Mouse (Mus musculus) bone marrow macrophage, adult 2 months (primary cell): ENCODE data around the gene Cyp2c69.
"Not testable (repeated sequence)": the region's sequence is repeated elsewhere in the genome, so short reads cannot be mapped to it uniquely, and the experiment has no call there.

Experiments used
- CTCF ChIP-seq: IDR thresholded peaks from 2 replicates; pipeline ENCODE4 v1.5.1; 2012; ENCODE audit warnings: low read depth, mild to moderate bottlenecking, low read length, moderate library complexity
- POLR2A ChIP-seq: IDR thresholded peaks from 2 replicates; pipeline ENCODE4 v1.6.1; 2012; ENCODE audit warnings: mild to moderate bottlenecking, low read depth, low read length, borderline replicate concordance

DNA sequence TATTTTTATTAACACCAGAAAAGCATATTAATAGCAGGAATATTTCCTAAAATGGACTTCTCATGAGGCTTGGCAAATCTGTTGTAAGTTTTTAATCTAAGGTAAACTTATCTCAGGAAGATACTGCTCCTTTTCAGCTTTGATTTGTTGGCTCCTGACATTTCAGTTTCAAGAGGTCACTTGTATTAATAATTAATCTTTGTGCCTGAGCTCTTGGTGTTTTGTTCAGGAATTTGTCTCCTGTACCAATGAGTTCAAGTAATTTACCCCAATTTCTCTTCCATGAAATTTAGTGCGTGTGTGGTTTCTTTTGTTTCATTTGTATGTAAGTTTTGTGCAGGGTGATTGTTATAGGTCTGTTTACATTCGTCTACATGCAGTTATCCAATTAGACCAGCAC is 65.7 kb downstream of the Cyp2c69 start:
- TF ChIP-seq POLR2A, CTCF: not testable (repeated sequence)
